Mouse (Mus musculus) stomach, postnatal 0 days (tissue): Measurements from ENCODE around the gene Cyb5b. TPM values are rescaled to one million over a fixed set of nuclear protein-coding genes. Genes with fewer than 3 reads are reported as not detected.
A peak's percentile ranks its signal among the peaks of the same experiment; 100 is the strongest.

Experiments
- ATAC-seq: fragments of 200-750 bp; cut with Nextera tagmentation; 2 replicates; pipeline ENCODE4 v1.8.0; 2017; ENCODE audit not compliant: low FRiP score, low TSS enrichment
- DNase-seq: peaks from one replicate; pipeline ENCODE4 v3.0.0-alpha.2; 2016; ENCODE audit warnings: low spot score
- H3K27ac ChIP-seq: fragments of 300-500 bp; sonication (generic); replicated peaks from 2 replicates; pipeline ENCODE4 v1.5.1; 2014; ENCODE audit warnings: mild to moderate bottlenecking, control low read depth
- H3K27me3 ChIP-seq: fragments of 300-500 bp; sonication (generic); 2 replicates; pipeline ENCODE4 v1.6.1; 2014; ENCODE audit warnings: low read length; ENCODE audit not compliant: control insufficient read depth, insufficient read depth
- H3K36me3 ChIP-seq: fragments of 300-500 bp; sonication (generic); 2 replicates; pipeline ENCODE4 v1.6.1; 2014; ENCODE audit warnings: low read length, mixed read lengths; ENCODE audit not compliant: control insufficient read depth, insufficient read depth
- H3K4me1 ChIP-seq: fragments of 300-500 bp; sonication (generic); replicated peaks from 2 replicates; pipeline ENCODE4 v1.6.1; 2014; ENCODE audit warnings: antibody characterized with exemption; ENCODE audit not compliant: control insufficient read depth, insufficient read depth
- H3K4me2 ChIP-seq: fragments of 300-500 bp; sonication (generic); replicated peaks from 2 replicates; pipeline ENCODE4 v1.6.1; 2014; ENCODE audit warnings: low read depth, mild to moderate bottlenecking, control low read depth, moderate library complexity
- H3K4me3 ChIP-seq: fragments of 300-500 bp; sonication (generic); 2 replicates; pipeline ENCODE4 v1.5.1; 2014; ENCODE audit warnings: low read depth, low read length, control low read depth
- H3K9ac ChIP-seq: fragments of 300-500 bp; sonication (generic); 2 replicates; pipeline ENCODE4 v1.6.1; 2014; ENCODE audit warnings: mild to moderate bottlenecking, low read length, control low read depth, mixed read lengths
- H3K9me3 ChIP-seq: fragments of 300-500 bp; sonication (generic); 2 replicates; pipeline ENCODE4 v1.6.1; 2016; ENCODE audit warnings: low read length; ENCODE audit not compliant: control insufficient read depth
- CTCF ChIP-seq: IDR thresholded peaks from 2 replicates; pipeline ENCODE4 v1.5.1; 2016; ENCODE audit warnings: antibody characterized with exemption, low read depth, mild to moderate bottlenecking, moderate library complexity
- EP300 ChIP-seq: optimal IDR thresholded peaks from 2 replicates; pipeline ENCODE3; 2016; ENCODE audit warnings: antibody characterized with exemption
- WGBS: fragments of 180-500 bp; shearing (Covaris S2); extraction: QIAGEN DNeasy Blood & Tissue Kit; methylation state at CpG from one replicate; pipeline ENCODE4 v1.1.7; 2014; 5-methylcytosine and 5-hydroxymethylcytosine counted together
- polyA plus RNA-seq: library from polyadenylated mRNA; unstranded; fragments of >200 nt; fragmentation: Nextera tagmentation; extraction: Ambion mirVana; gene quantifications from 2 replicates; pipeline ENCODE4 v1.2.1, GENCODE M21; 2015

Gene Cyb5b
- polyA plus RNA-seq, 1 experiment from 2014 or later: 52.6 TPM

DNA sequence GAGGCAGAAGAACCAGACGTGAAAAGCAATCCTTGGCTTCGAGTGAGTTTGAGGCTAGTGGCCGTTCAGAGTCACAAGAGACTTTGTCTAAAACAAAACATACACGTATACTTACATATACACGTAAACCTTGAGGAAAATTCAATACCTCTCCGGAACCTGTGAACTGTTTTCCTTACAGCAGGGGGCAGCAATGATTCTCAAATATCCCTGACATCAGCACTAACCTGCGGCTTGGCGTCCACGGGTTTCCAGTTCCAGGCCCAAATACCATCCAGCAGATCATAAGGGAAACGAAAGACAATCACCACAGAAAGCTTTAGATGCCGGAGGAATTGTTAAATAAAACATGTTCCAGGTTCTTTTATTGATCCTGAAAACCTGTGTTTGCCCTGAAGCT is 34.4 kb upstream of the Cyb5b start:
- Histone ChIP-seq H3K9ac (no peak overlapping the region), H3K27ac (no peak overlapping the region), H3K4me1 (no peaks in the 10 kb centered on the region), H3K9me3 (no peaks in the 10 kb centered on the region), H3K36me3 (no peaks in the 10 kb centered on the region), H3K27me3 (no peaks in the 10 kb centered on the region), H3K4me3 (no peak overlapping the region), H3K4me2 (no peak overlapping the region)
- DNase-seq: peak; percentile 78
- ATAC-seq: peak; percentile 63
- no peak for TF ChIP-seq EP300
- peak; percentile 84 for TF ChIP-seq CTCF
- WGBS: 4% methylated on average over 11 of the region's 11 CpGs

DNA sequence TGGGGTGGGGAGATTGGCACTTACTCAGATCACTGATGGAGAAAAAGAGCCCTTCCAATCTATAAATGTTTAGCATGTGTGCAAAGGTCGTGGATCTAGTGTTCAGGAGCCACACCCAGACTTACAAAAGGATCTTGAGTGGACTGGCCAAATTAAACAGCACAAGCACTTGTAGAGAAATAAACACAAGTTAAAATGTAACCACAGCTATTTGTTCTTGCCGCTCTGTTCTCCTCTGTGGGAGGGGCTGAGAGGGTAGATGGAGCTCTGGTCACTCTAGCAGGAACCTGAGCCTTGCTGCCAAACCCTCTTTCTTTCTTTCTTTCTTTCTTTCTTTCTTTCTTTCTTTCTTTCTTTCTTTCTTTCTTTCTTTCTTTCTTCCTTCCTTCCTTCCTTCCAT is 33.4 kb upstream of the Cyb5b start:
- H3K4me3 ChIP-seq: no peak overlapping the region
- no peaks in the 10 kb centered on the region for H3K9me3 ChIP-seq
- TF ChIP-seq CTCF (no peak), EP300 (no peak)
- WGBS: 12% methylated on average over 2 of the region's 2 CpGs
- no peak overlapping the region for H3K4me2 ChIP-seq
- peak; percentile 84 for ATAC-seq
- no peaks in the 10 kb centered on the region for H3K27me3 ChIP-seq
- no peaks in the 10 kb centered on the region for H3K4me1 ChIP-seq
- H3K9ac ChIP-seq: no peak overlapping the region
- peak; percentile 68 for DNase-seq
- H3K36me3 ChIP-seq: no peaks in the 10 kb centered on the region
- H3K27ac ChIP-seq: no peak overlapping the region

DNA sequence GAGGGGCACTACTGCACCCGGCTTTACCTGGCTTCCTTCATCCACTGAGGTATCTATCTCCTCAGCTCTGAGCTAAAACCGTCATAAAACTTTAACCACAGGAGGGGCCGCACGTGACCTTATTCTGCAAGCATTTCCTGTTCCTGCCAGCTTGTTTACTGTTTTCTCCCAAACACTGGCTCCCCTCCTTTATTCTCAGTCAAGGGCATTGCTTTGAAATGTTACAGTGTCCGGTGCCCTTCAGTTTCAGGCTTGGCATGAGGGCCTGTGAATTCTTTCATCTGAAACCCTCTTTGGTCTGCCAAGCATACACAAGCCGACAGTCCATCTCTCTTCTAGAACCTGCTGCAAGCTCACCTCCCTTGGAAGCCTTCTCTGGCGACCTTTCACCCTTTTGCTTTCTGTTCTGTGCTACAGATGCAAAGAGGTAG is 31.6 kb upstream of the Cyb5b start:
- H3K9ac ChIP-seq: no peak overlapping the region
- no peak for ATAC-seq

DNA sequence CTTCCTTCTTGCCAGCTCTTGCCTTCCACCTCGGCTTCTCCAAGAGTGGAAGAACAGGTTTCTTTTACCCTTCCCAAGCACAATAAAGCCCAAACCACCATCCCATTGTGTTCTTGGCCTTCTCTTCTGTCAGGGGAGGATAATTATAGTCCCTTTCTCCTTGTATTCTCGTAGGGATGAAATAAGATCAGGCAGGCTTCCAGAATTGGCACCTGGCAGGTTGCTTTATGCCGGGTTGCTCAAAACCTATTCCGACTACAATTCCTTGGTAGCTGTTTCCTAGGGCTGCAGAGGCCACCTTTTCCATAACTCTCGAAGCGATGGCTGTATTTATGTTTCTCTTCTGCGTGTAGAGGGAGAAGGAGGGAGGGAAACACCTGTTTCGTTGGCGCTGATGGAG is 31.0 kb upstream of the Cyb5b start:
- Histone ChIP-seq H3K9me3 (no peaks in the 10 kb centered on the region), H3K4me2 (no peak overlapping the region), H3K27me3 (no peaks in the 10 kb centered on the region), H3K9ac (no peak overlapping the region), H3K36me3 (no peaks in the 10 kb centered on the region), H3K27ac (peak overlapping the region; percentile 74), H3K4me3 (no peak overlapping the region), H3K4me1 (peaks cover 4% of the 10 kb centered on the region; the same call in 1 of the 2 replicates)
- TF ChIP-seq EP300 (no peak), CTCF (no peak)
- 37% methylated on average over 9 of the region's 9 CpGs for WGBS
- ATAC-seq: no peak
- DNase-seq: no peak

More for the DNA sequence above, 31.6 kb upstream of the Cyb5b start:
- H3K27me3 ChIP-seq: no peaks in the 10 kb centered on the region
- H3K4me2 ChIP-seq: no peak overlapping the region
- H3K4me1 ChIP-seq: peaks cover 4% of the 10 kb centered on the region; the same call in 1 of the 2 replicates
- H3K4me3 ChIP-seq: no peak overlapping the region
- H3K36me3 ChIP-seq: no peaks in the 10 kb centered on the region
- 33% methylated on average over 7 of the region's 7 CpGs for WGBS
- no peaks in the 10 kb centered on the region for H3K9me3 ChIP-seq
- no peak for TF ChIP-seq EP300
- H3K27ac ChIP-seq: peak overlapping the region; percentile 74
- no peak for DNase-seq

DNA sequence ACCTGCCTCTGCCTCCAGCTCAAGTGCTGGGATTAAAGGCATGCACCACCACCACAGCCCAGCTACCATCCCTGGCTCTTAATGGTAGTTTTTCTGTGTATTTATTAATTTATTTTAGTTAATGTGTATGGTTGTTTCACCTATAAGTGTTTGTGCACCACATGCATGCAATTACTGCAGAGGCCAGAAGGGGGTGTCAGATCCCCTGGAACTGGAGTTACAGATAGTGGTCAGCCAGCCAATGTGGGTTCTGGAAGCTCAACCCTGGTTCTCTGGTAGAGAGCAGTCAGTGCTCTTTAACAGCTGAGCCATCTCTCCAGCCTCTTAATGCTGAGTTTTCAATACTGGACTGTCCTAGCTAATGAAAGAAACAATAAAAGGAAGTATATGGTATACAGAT is 29.6 kb upstream of the Cyb5b start:
- no peak overlapping the region for H3K27ac ChIP-seq
- ATAC-seq: no peak
- DNase-seq: no peak
- H3K9me3 ChIP-seq: no peaks in the 10 kb centered on the region
- H3K9ac ChIP-seq: no peak overlapping the region
- no peak overlapping the region for H3K4me3 ChIP-seq
- H3K4me2 ChIP-seq: no peak overlapping the region
- TF ChIP-seq EP300 (no peak), CTCF (peak; percentile 50)
- H3K27me3 ChIP-seq: no peaks in the 10 kb centered on the region
- no peaks in the 10 kb centered on the region for H3K36me3 ChIP-seq
- H3K4me1 ChIP-seq: peaks cover 4% of the 10 kb centered on the region; the same call in 1 of the 2 replicates

DNA sequence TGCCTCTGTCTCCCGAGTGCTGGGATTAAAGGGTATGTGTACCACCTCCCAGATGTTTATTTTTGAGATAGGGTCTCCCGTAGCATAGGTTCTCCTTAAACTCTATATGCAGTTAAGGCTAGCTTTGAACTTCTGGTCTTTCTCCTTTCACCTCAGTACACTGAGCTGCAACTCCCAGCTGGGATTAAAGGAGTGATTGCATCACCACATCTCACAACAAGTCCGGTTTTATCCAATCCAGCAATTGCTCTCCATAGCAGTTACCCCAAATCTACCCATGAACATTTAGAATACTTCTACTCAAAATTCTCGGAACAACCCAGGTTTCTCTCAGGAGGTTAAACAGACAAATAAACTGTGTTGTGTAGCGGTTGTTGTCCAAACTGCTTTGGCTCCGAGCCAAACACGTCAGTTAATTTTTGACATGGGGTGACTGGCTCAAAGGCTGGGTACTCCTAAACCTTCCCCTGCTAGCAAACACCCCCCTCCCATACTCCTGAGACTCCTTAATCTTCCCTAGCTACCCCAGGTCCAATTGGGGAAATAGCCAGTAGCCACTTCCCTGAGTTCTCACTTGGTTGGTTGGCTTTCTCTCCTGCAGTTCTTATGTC is 28.7 kb upstream of the Cyb5b start:
- TF ChIP-seq EP300 (no peak), CTCF (no peak)
- Histone ChIP-seq H3K27me3 (no peaks in the 10 kb centered on the region), H3K9ac (no peak overlapping the region), H3K9me3 (no peaks in the 10 kb centered on the region), H3K4me1 (peaks cover 4% of the 10 kb centered on the region; the same call in 1 of the 2 replicates), H3K27ac (peak overlapping the region; percentile 25; the same call in 1 of the 2 replicates), H3K4me2 (no peak overlapping the region), H3K36me3 (no peaks in the 10 kb centered on the region), H3K4me3 (no peak overlapping the region)
- DNase-seq: no peak
- WGBS: 79% methylated on average over 7 of the region's 7 CpGs
- no peak for ATAC-seq
